ENCODE assay signal across 8 mouse cellular contexts in genomic region chr2:164996848-164997720, GRCm38 (mm10). TPM values are rescaled to one million over a fixed set of nuclear protein-coding genes. Genes with fewer than 3 reads are reported as not detected.
DNase-seq lines count a peak whose midpoint lies in the region; ATAC-seq and TF ChIP-seq lines count a peak whose summit lies in the region.

No protein-coding gene starts in this region.

- TF ChIP-seq CTCF in forebrain, postnatal 0 days (IDR thresholded peaks at IDR 0.05; ENCODE audit: low read depth): no peak

- H3K4me2 ChIP-seq in lung, embryonic 16.5 days (ENCODE audit: low read depth, low read length): peak overlapping the region; percentile 66
- H3K4me2 ChIP-seq in forebrain, postnatal 0 days (ENCODE audit: low read depth): peak overlapping the region; percentile 44
- H3K4me2 ChIP-seq in limb, embryonic 14.5 days (replicated peaks; ENCODE audit: low read depth, low read length, severe bottlenecking): peak overlapping the region; percentile 65

- no peak for ATAC-seq in lung, embryonic 16.5 days (ENCODE audit: low read depth)
- ATAC-seq in forebrain, postnatal 0 days: no peak
- ATAC-seq in limb, embryonic 14.5 days (ENCODE audit: low FRiP score, low read depth): no peak

- WGBS in lung, embryonic 16.5 days: 12% methylated on average over 44 of the region's 49 CpGs
- WGBS in forebrain, postnatal 0 days: 13% methylated on average over 49 of the region's 49 CpGs
- 14% methylated on average over 41 of the region's 49 CpGs for WGBS in limb, embryonic 14.5 days

- no peak for DNase-seq in lung, postnatal 4 days
- DNase-seq in forebrain, postnatal 0 days: peak; percentile 14
- no peak for DNase-seq in limb, embryonic 14.5 days (ENCODE audit: low spot score)
- DNase-seq in retina, postnatal 1 day: peak; percentile 31
- DNase-seq in spleen, postnatal 36 days (ENCODE audit: low spot score in 2 of 2): no peak
- DNase-seq in urinary bladder, adult 18-20 months (ENCODE audit: low spot score in 2 of 2): no peak
- DNase-seq in testis, postnatal 10 days (ENCODE audit: low spot score): no peak

- H3K4me1 ChIP-seq in lung, embryonic 16.5 days (replicated peaks; ENCODE audit: control insufficient read depth, insufficient read depth, low read length): peaks cover 17% of the 10 kb centered on the region
- no peaks in the 10 kb centered on the region for H3K4me1 ChIP-seq in forebrain, postnatal 0 days (ENCODE audit: insufficient read depth)
- H3K4me1 ChIP-seq in limb, embryonic 14.5 days (ENCODE audit: control insufficient read depth, insufficient read depth, low read length): peaks cover 17% of the 10 kb centered on the region

- H3K9me3 ChIP-seq in lung, embryonic 16.5 days (ENCODE audit: control insufficient read depth, low read length): no peaks in the 10 kb centered on the region
- H3K9me3 ChIP-seq in forebrain, postnatal 0 days (ENCODE audit: low read length): no peaks in the 10 kb centered on the region
- H3K9me3 ChIP-seq in limb, embryonic 14.5 days (ENCODE audit: control insufficient read depth, low read length): no peaks in the 10 kb centered on the region

- no peak for TF ChIP-seq POLR2A in limb, embryonic 14.5 days (IDR thresholded peaks at IDR 0.05; ENCODE audit: borderline replicate concordance, extremely low read depth, insufficient read depth, insufficient read length)

- H3K27ac ChIP-seq in lung, embryonic 16.5 days (ENCODE audit: low read length): no peak overlapping the region
- H3K27ac ChIP-seq in forebrain, postnatal 0 days (ENCODE audit: low read depth, low read length): no peak overlapping the region
- no peak overlapping the region for H3K27ac ChIP-seq in limb, embryonic 14.5 days (replicated peaks; ENCODE audit: low read depth, low read length)

- H3K4me3 ChIP-seq in lung, embryonic 16.5 days (ENCODE audit: low read length): peak overlapping the region; percentile 42
- H3K4me3 ChIP-seq in forebrain, postnatal 0 days (ENCODE audit: low read depth, low read length): peak overlapping the region; percentile 18
- H3K4me3 ChIP-seq in limb, embryonic 14.5 days (replicated peaks; ENCODE audit: low read length): peak overlapping the region; percentile 37

- peaks cover 11% of the 10 kb centered on the region for H3K27me3 ChIP-seq in lung, embryonic 16.5 days (ENCODE audit: control insufficient read depth, insufficient read depth, low read depth, low read length)
- no peaks in the 10 kb centered on the region for H3K27me3 ChIP-seq in forebrain, postnatal 0 days (ENCODE audit: insufficient read depth, low read length)
- H3K27me3 ChIP-seq in limb, embryonic 14.5 days (ENCODE audit: control insufficient read depth, insufficient read depth, low read length): peaks cover 40% of the 10 kb centered on the region

- H3K36me3 ChIP-seq in lung, embryonic 16.5 days (ENCODE audit: control insufficient read depth, insufficient read depth, low read length): peaks cover 10% of the 10 kb centered on the region
- H3K36me3 ChIP-seq in forebrain, postnatal 0 days (ENCODE audit: insufficient read depth): peaks cover 51% of the 10 kb centered on the region
- peaks cover 32% of the 10 kb centered on the region for H3K36me3 ChIP-seq in limb, embryonic 14.5 days (ENCODE audit: control insufficient read depth, insufficient read depth, low read length)

- H3K9ac ChIP-seq in lung, embryonic 16.5 days (ENCODE audit: low read length): peak overlapping the region; percentile 57
- peak overlapping the region; percentile 41 for H3K9ac ChIP-seq in forebrain, postnatal 0 days
- H3K9ac ChIP-seq in limb, embryonic 14.5 days (ENCODE audit: low read depth, low read length, severe bottlenecking): peak overlapping the region; percentile 47

RNA-seq across cellular contexts. Expression of gene Slc12a5, which starts 36.5 kb away (rescaled TPM):
- 0.47 and 0.53 TPM in 2 replicates for polyA plus RNA-seq in lung, embryonic 16.5 days (2015; fragmentation: Nextera tagmentation; extraction: Ambion mirVana)
- 83.2 and 139 TPM in 2 replicates for total RNA-seq in forebrain, postnatal 0 days (2014; rRNA removed)
- 24.5 and 41.6 TPM in 2 replicates for polyA plus RNA-seq in forebrain, postnatal 0 days (2015; fragmentation: Nextera tagmentation; extraction: Ambion mirVana)
- 6.9 and 7.0 TPM in 2 replicates for polyA plus RNA-seq in limb, embryonic 14.5 days (2012; rRNA removed)
- polyA plus RNA-seq in limb, embryonic 14.5 days (2014; fragmentation: Nextera tagmentation; extraction: Ambion mirVana): 0.72 and 0.88 TPM in 2 replicates

RNA-seq across cellular contexts. Expression of gene Ncoa5, which starts 37.6 kb away (rescaled TPM):
- 64.3 and 64.4 TPM in 2 replicates for polyA plus RNA-seq in lung, embryonic 16.5 days (2015; fragmentation: Nextera tagmentation; extraction: Ambion mirVana)
- total RNA-seq in forebrain, postnatal 0 days (2014; rRNA removed): 81.8 and 96.3 TPM in 2 replicates
- 49.2 and 64.4 TPM in 2 replicates for polyA plus RNA-seq in forebrain, postnatal 0 days (2015; fragmentation: Nextera tagmentation; extraction: Ambion mirVana)
- 77.3 and 86.3 TPM in 2 replicates for polyA plus RNA-seq in limb, embryonic 14.5 days (2012; rRNA removed)
- 58.7 and 68.1 TPM in 2 replicates for polyA plus RNA-seq in limb, embryonic 14.5 days (2014; fragmentation: Nextera tagmentation; extraction: Ambion mirVana)

RNA-seq across cellular contexts. Expression of gene Mmp9, which starts 56.5 kb away (rescaled TPM):
- 2.0 and 7.8 TPM in 2 replicates for polyA plus RNA-seq in lung, embryonic 16.5 days (2015; fragmentation: Nextera tagmentation; extraction: Ambion mirVana)
- 5.3 and 14.2 TPM in 2 replicates for total RNA-seq in forebrain, postnatal 0 days (2014; rRNA removed)
- polyA plus RNA-seq in forebrain, postnatal 0 days (2015; fragmentation: Nextera tagmentation; extraction: Ambion mirVana): 5.3 and 8.3 TPM in 2 replicates
- 16.7 and 20.3 TPM in 2 replicates for polyA plus RNA-seq in limb, embryonic 14.5 days (2012; rRNA removed)
- 13.6 and 19.1 TPM in 2 replicates for polyA plus RNA-seq in limb, embryonic 14.5 days (2014; fragmentation: Nextera tagmentation; extraction: Ambion mirVana)

RNA-seq across cellular contexts. Expression of gene Cd40, which starts 58.3 kb away (rescaled TPM):
- polyA plus RNA-seq in lung, embryonic 16.5 days (2015; fragmentation: Nextera tagmentation; extraction: Ambion mirVana): 41.7 and 41.9 TPM in 2 replicates
- 5.0 TPM in 2 replicates for total RNA-seq in forebrain, postnatal 0 days (2014; rRNA removed)
- polyA plus RNA-seq in forebrain, postnatal 0 days (2015; fragmentation: Nextera tagmentation; extraction: Ambion mirVana): 4.7 and 7.0 TPM in 2 replicates
- 9.7 and 11.7 TPM in 2 replicates for polyA plus RNA-seq in limb, embryonic 14.5 days (2012; rRNA removed)
- 7.4 and 9.1 TPM in 2 replicates for polyA plus RNA-seq in limb, embryonic 14.5 days (2014; fragmentation: Nextera tagmentation; extraction: Ambion mirVana)

Comparison
In these comparisons a context has a peak if more than half of its experiments do, and no peak if none do; other contexts are left out.
1. DNase-seq: peak in forebrain, postnatal 0 days (single experiment) and retina, postnatal 1 day (single experiment); none in lung, postnatal 4 days (0 of 2), limb, embryonic 14.5 days (single experiment), spleen, postnatal 36 days (0 of 2), urinary bladder, adult 18-20 months (0 of 2) and testis, postnatal 10 days (single experiment).
2. Peak in every context shown above with its lines, with median percentiles within 50 percentile points of each other: H3K4me2 ChIP-seq, H3K4me3 ChIP-seq and H3K9ac ChIP-seq.